Mouse (Mus musculus) WW6 (cell line): Measurements from ENCODE around the gene Ust.

Experiments
- DNase-seq: peaks from one replicate; pipeline ENCODE4 v3.0.0-alpha.2; 2013; ENCODE audit warnings: low read depth, low spot score

The Ust gene

GRCm38 (mm10) chr10:8330958-8331357 is 187.7 kb downstream of the Ust start:
- no peak for DNase-seq

DNA sequence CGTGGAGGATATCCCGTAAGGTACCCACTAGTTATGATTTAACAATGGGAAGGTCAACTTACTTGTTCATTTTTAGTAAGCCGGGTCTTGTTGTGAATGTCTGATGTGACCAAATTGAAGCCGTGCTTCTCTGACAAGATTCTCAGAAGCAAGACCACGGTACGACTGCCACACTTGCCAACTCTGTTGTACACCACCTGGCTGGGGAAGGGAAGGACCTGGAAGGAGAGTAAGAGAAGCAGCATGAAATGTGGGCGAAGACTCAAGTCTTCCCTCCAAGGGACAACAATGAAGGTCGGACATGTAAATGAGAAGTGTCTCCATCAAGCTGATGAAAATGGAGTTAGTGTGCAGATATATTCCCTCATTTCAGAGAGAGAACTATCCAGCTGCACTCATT is 188.6 kb downstream of the Ust start:
- no peak for DNase-seq

GRCm38 (mm10) chr10:8323304-8323765 is 195.3 kb downstream of the Ust start:
- peak; percentile 13 for DNase-seq

DNA sequence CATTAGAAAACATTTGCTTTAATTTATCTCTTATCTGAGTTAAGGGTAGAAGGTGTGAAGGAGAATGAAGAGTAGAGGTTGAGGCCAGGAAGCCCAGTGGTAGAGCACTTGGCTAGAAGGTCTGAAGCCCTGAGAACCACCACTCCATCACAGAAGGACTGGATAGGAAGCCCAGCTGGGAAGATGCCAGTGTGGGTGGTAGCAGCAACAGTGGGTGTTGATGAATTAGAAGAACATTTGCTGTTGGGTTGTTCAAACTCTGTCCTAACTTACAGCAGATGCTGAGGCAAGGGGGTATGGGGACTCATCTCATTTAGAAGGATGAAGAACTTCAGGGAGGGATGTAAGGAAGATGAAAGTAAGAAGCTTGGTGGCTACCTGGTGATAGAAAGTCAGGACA is 197.9 kb downstream of the Ust start:
- no peak for DNase-seq

DNA sequence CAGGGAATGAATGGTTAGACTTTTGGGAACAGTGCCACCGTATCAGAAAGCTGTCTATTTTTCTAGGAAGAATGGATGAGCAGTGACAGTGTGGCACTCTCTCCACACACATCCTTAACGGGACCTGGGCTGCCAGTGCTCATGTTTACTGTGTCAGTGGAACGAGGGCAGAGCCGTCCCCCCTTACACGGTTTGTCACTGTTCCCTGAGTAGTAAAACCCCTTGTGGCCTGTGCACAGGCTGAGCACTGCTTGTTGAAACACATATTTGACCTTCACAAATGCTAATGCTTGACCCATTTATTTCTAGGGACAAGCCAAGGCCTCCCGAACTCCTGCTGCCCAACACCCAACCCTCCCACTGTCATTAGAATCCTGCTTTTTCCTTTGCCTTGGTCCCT is 209.2 kb downstream of the Ust start:
- DNase-seq, result no peak

- DNase-seq, result no peak
Measured at GRCm38 (mm10) chr10:8304211-8304610, 214.4 kb downstream of the Ust start.

- DNase-seq, result no peak
Measured at GRCm38 (mm10) chr10:8299166-8299565, 219.5 kb downstream of the Ust start.

GRCm38 (mm10) chr10:8297214-8297613 is 221.4 kb downstream of the Ust start:
- no peak for DNase-seq

GRCm38 (mm10) chr10:8290661-8291060 is 228.0 kb downstream of the Ust start:
- DNase-seq, result no peak

DNA sequence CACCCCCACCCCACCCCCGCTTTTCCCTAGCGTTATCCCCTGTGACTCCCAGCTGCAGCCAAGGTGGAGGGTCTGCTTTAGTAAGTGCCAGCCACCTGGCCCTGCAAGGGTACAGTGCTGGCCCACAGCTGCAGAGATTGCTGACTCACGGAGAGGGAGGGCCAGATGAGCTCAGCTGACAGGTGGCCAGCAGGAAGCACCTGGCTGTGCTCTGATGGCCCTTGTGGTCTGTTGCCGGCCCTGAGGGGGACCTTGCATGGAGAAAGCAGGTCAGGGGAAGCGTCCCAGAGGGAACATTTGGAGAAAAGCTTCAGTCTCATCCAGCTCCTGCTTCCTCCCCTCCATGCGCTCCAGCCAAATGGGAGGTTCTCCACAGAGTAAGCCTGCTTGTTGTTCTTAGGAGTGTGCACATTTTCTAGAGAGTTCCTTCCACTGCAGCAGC is 231.3 kb downstream of the Ust start:
- DNase-seq, result no peak

- DNase-seq, result no peak
Measured at GRCm38 (mm10) chr10:8283991-8284390, 234.6 kb downstream of the Ust start.

- no peak for DNase-seq
Measured at GRCm38 (mm10) chr10:8277094-8277493, 241.5 kb downstream of the Ust start.

DNA sequence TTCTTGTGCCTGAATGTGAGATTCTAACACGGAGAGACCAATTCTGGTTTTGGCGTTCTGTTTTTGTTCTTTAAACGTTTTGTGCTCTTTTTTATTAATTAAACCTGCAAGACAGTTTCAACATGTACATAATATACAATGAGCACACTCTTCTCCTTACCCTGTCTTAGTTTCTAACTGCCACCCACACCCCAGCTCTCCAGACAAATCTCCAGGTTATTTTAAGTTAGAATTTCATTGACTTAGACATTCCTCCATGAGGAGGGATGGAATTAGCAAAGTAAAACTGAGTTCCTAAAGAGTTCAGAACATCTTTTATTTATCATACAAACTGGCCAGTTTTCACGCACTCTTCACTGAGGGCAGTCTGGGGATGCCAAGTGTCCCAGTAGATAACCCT is 248.9 kb downstream of the Ust start:
- DNase-seq, result no peak

- DNase-seq, result no peak
Measured at GRCm38 (mm10) chr10:8259716-8260115, 258.9 kb downstream of the Ust start.

DNA sequence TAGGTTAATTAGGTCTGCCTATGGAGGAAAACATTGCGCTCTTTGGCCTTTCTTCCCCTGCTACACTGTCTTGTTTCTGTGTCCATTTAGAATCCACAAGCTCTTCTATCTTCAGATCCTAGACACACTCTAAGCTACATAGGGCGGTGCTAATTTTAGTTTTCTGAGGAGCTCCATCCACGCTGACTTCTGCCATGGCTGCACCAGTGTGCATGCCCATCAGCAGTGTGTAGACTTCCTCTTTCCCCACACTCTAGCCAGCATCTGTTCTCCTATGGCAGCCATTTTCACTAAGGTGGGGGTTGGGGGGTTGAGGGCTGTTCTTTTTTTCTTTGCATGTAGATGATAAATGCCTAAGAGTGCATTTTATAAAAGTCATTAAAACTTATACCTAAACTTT is 268.6 kb downstream of the Ust start:
- DNase-seq, result no peak

GRCm38 (mm10) chr10:8242336-8242735 is 276.3 kb downstream of the Ust start:
- peak; percentile 26 for DNase-seq

- DNase-seq, result no peak
Measured at GRCm38 (mm10) chr10:8240703-8241102, 277.9 kb downstream of the Ust start.

DNA sequence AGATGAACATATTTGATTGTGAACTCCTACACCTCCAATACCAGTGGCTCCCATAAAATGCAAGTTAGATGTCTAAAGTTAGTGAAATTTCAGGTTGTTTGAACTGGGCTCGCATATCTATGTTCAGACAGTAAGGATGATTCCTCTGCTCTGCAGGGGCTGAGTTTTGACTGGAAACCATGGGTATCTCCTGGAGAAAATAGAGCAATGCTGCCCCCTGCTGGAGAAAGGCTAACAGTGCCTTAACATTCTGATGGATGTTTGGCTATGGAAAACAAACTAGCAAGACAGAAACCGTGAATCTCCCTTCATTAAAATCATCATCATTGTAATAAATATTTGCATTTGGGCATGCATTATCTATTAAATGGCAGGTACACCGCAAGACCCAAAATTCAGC is 278.4 kb downstream of the Ust start:
- peak; percentile 34 for DNase-seq

DNA sequence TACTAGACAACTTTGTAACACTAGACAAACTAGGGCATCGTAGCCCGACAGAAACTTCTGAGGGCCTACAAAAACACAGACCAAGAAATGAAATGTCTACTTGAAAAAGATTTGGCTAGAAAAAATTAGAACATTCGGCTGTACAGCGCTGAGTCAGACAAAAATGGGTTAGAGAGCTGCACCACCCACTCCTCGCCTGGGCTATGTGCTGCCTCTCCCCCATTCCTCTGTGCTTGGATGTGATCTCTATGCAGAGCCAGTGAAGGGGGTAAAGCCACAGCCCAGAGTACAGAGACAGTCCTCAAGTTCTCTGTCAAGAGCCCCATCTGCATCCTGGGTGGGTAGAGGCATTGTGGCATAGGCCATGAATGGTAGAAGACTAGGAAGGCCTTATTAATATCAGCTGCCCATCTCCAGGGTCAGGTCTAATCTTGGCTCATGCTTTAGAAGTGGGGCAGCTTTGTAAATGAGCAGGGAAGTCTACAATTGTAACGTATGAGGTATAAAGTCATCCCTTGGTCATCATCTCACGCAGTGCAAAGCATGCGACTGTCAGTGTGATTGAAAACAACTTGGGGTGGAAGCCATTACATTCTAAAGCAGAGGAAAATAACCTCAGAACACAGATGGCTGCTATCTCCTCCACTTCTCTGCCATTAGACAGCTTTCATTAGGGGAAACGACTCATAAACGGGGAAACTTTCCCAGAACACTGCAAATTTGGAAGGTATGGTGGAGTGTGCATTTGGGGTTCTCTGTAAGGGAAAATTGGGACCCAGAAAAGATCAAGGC is 281.6 kb downstream of the Ust start:
- no peak for DNase-seq

DNA sequence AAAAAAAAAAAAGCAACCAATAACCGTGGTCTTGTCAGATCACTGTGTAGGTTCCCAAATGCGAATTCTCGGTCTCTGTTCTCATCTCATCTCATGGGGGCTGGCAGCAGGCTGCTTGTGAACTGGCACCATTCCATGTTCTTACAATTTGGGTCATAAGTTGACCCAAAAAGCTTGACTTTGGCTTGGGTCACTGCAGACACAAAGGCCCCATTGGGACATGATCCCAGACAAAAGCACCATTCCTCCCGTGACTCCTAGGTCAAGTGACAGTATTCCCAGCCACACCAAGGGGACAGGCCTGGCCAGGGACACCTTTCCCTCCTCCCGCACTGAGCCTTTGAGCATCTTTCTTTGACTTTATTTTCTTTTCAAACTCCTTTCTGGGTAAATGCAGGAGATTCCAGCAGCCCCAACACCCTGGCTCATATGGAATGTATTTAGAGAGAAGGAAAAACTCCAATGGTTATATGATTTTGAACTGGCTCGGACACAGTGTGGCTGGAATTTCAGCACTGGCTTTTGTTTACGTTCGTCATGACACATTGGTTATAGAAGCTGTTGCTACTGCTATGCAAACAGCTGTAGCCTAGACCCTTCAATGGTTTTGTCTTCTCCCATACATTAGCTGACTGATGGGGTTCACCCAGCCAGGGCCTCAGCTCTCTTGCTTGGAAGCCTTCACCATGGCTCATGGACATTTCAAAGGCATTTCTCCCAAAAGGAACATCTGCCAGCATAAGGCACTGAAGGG is 285.3 kb downstream of the Ust start:
- no peak for DNase-seq

DNA sequence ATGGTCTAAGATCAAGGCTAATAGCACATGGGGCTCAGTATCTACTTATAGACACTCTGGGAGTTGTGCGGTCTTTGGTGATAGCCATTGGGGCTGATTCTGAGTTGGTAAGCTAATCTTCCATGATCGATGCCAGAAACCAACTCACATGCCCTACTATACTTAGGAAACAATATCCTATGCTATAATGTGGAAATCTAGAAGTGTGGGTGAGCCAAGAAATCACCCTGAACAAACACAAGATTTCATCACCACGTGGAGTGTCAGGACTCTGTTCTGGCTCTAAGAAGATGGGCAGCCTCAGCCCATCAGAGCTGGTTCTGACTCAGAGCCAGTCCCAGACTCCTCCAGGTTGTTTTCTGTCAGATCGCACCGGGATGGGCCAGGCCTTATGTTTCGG is 286.1 kb downstream of the Ust start:
- DNase-seq, result no peak

GRCm38 (mm10) chr10:8228375-8228743 is 290.3 kb downstream of the Ust start:
- DNase-seq, result no peak
